22 mouse cellular contexts compared by ENCODE assay signal in genomic region chr4:130085246-130085820, GRCm38 (mm10). TPM values are rescaled to one million over a fixed set of nuclear protein-coding genes. Genes with fewer than 3 reads are reported as not detected.
DNase-seq lines count a peak whose midpoint lies in the region; ATAC-seq and TF ChIP-seq lines count a peak whose summit lies in the region.
"Had no signal": no experiment of that assay in that cellular context is flagged by ENCODE, and none has a peak within 500 bp of the region (broad histone marks: within the 10 kb centered on the region; RNA-seq: fewer than 3 reads in every experiment).

No protein-coding gene starts in this region.

- TF ChIP-seq POLR2A in thymus, adult 2 months (IDR thresholded peaks at IDR 0.05; ENCODE audit: control insufficient read depth, extremely low read depth, insufficient read depth, low read length, poor library complexity): no peak

- H3K9ac ChIP-seq in forebrain, embryonic 13.5 days: peak overlapping the region; percentile 21; the same call in 1 of the 2 replicates
- H3K9ac ChIP-seq in forebrain, embryonic 11.5 days (ENCODE audit: low read length): no peak overlapping the region
- 0 out of 2 replicates have a peak overlapping the region, but pooled peaks have one; percentile 27 for H3K9ac ChIP-seq in limb, embryonic 12.5 days (replicated peaks)
- no peak overlapping the region for H3K9ac ChIP-seq in limb, embryonic 15.5 days
- H3K9ac ChIP-seq: embryonic facial prominence, embryonic 12.5 days; forebrain, embryonic 12.5 days; heart, embryonic 15.5 days; liver, embryonic 15.5 days; neural tube, embryonic 15.5 days had no signal

- DNase-seq in forebrain, embryonic 11.5 days (ENCODE audit: low spot score): no peak
- no peak for DNase-seq in limb, embryonic 10.5 days (ENCODE audit: low spot score)
- peak; percentile 68 for DNase-seq in cerebellum, adult 9-11 months
- no peak for DNase-seq in thymus, adult 2 months
- DNase-seq in spleen, adult 12 weeks (ENCODE audit: low spot score): no peak
- DNase-seq: kidney, adult 11 months; thymus, adult 18-20 months; thymus, postnatal 4 days had no signal

- H3K27me3 ChIP-seq in forebrain, embryonic 13.5 days: peaks cover 14% of the 10 kb centered on the region
- peaks cover 2% of the 10 kb centered on the region; the same call in 1 of the 2 replicates for H3K27me3 ChIP-seq in forebrain, embryonic 11.5 days (ENCODE audit: control insufficient read depth, insufficient read depth, low read length)
- H3K27me3 ChIP-seq in limb, embryonic 12.5 days: peaks cover 50% of the 10 kb centered on the region
- peaks cover 78% of the 10 kb centered on the region for H3K27me3 ChIP-seq in limb, embryonic 10.5 days (ENCODE audit: low read depth, poor library complexity, severe bottlenecking)
- H3K27me3 ChIP-seq in limb, embryonic 15.5 days: peaks cover 13% of the 10 kb centered on the region
- no peaks in the 10 kb centered on the region for H3K27me3 ChIP-seq in thymus, adult 2 months (ENCODE audit: control insufficient read depth, insufficient read depth, low read length)

- no peak overlapping the region for H3K27ac ChIP-seq in forebrain, embryonic 13.5 days
- H3K27ac ChIP-seq in forebrain, embryonic 11.5 days (ENCODE audit: low read depth, low read length): no peak overlapping the region
- no peak overlapping the region for H3K27ac ChIP-seq in limb, embryonic 12.5 days
- H3K27ac ChIP-seq in limb, embryonic 10.5 days: no peak overlapping the region
- H3K27ac ChIP-seq in limb, embryonic 15.5 days: peak overlapping the region; percentile 39; the same call in 1 of the 2 replicates
- H3K27ac ChIP-seq in thymus, adult 2 months (ENCODE audit: control insufficient read depth, insufficient read depth, low read length): no peak overlapping the region
- H3K27ac ChIP-seq: embryonic facial prominence, embryonic 12.5 days; forebrain, embryonic 12.5 days; heart, adult 2 months; heart, embryonic 15.5 days; kidney, postnatal 0 days; liver, embryonic 15.5 days; macrophage; neural tube, embryonic 15.5 days had no signal

- H3K4me2 ChIP-seq in forebrain, embryonic 13.5 days: no peak overlapping the region
- H3K4me2 ChIP-seq in forebrain, embryonic 11.5 days (ENCODE audit: low read depth, low read length, severe bottlenecking): no peak overlapping the region
- H3K4me2 ChIP-seq in limb, embryonic 12.5 days: no peak overlapping the region
- H3K4me2 ChIP-seq in limb, embryonic 15.5 days: no peak overlapping the region
- H3K4me2 ChIP-seq: embryonic facial prominence, embryonic 12.5 days; forebrain, embryonic 12.5 days; heart, embryonic 15.5 days; liver, embryonic 15.5 days; midbrain, embryonic 11.5 days; neural tube, embryonic 15.5 days had no signal

- WGBS in forebrain, embryonic 13.5 days: 65% methylated on average over 12 of the region's 12 CpGs
- 72% methylated on average over 12 of the region's 12 CpGs for WGBS in forebrain, embryonic 11.5 days
- 54% methylated on average over 12 of the region's 12 CpGs for WGBS in limb, embryonic 12.5 days
- 72% methylated on average over 12 of the region's 12 CpGs for WGBS in limb, embryonic 10.5 days
- 59% methylated on average over 12 of the region's 12 CpGs for WGBS in limb, embryonic 15.5 days
- 88% methylated on average over 12 of the region's 12 CpGs for WGBS in thymus, adult 2 months

- no peaks in the 10 kb centered on the region for H3K36me3 ChIP-seq in forebrain, embryonic 13.5 days (ENCODE audit: poor library complexity, severe bottlenecking)
- H3K36me3 ChIP-seq in forebrain, embryonic 11.5 days (ENCODE audit: control insufficient read depth, insufficient read depth, low read length): no peaks in the 10 kb centered on the region
- no peaks in the 10 kb centered on the region for H3K36me3 ChIP-seq in limb, embryonic 12.5 days
- H3K36me3 ChIP-seq in limb, embryonic 10.5 days: no peaks in the 10 kb centered on the region
- peaks cover 30% of the 10 kb centered on the region for H3K36me3 ChIP-seq in limb, embryonic 15.5 days
- no peaks in the 10 kb centered on the region for H3K36me3 ChIP-seq in thymus, adult 2 months (ENCODE audit: control insufficient read depth, insufficient read depth, low read length)
- H3K36me3 ChIP-seq: embryonic facial prominence, embryonic 12.5 days; forebrain, embryonic 12.5 days; G1E; heart, embryonic 15.5 days; liver, embryonic 15.5 days; neural tube, embryonic 15.5 days had no signal

- ATAC-seq in forebrain, embryonic 13.5 days: no peak
- no peak for ATAC-seq in forebrain, embryonic 11.5 days (replicated peaks; ENCODE audit: low FRiP score)
- no peak for ATAC-seq in limb, embryonic 12.5 days (ENCODE audit: insufficient number of reproducible peaks, insufficient read depth, low FRiP score, low TSS enrichment, low read depth)
- no peak for ATAC-seq in limb, embryonic 15.5 days (ENCODE audit: insufficient number of reproducible peaks, low FRiP score, low TSS enrichment, low read depth)
- ATAC-seq: hindbrain, embryonic 16.5 days had no signal

- TF ChIP-seq CTCF in thymus, adult 2 months (IDR thresholded peaks at IDR 0.05; ENCODE audit: borderline replicate concordance, control insufficient read depth, extremely low read depth, insufficient read depth, low read length, poor library complexity): no peak

- peaks cover 28% of the 10 kb centered on the region for H3K4me1 ChIP-seq in forebrain, embryonic 13.5 days
- H3K4me1 ChIP-seq in forebrain, embryonic 11.5 days (replicated peaks; ENCODE audit: control insufficient read depth, insufficient read depth, low read length): no peaks in the 10 kb centered on the region; the same call in 1 of the 2 replicates
- H3K4me1 ChIP-seq in limb, embryonic 12.5 days (replicated peaks): peaks cover 20% of the 10 kb centered on the region
- H3K4me1 ChIP-seq in limb, embryonic 10.5 days: peaks cover 21% of the 10 kb centered on the region
- peaks cover 48% of the 10 kb centered on the region for H3K4me1 ChIP-seq in limb, embryonic 15.5 days
- peaks cover 11% of the 10 kb centered on the region for H3K4me1 ChIP-seq in thymus, adult 2 months (replicated peaks; ENCODE audit: control insufficient read depth, insufficient read depth, low read length)
- H3K4me1 ChIP-seq: liver, embryonic 15.5 days had no signal

- H3K4me3 ChIP-seq in forebrain, embryonic 13.5 days: no peak overlapping the region
- H3K4me3 ChIP-seq in forebrain, embryonic 11.5 days (ENCODE audit: low read depth, low read length): no peak overlapping the region
- H3K4me3 ChIP-seq in limb, embryonic 12.5 days (replicated peaks): no peak overlapping the region
- H3K4me3 ChIP-seq in limb, embryonic 10.5 days: no peak overlapping the region
- H3K4me3 ChIP-seq in limb, embryonic 15.5 days: no peak overlapping the region
- H3K4me3 ChIP-seq in thymus, adult 2 months (ENCODE audit: control insufficient read depth, insufficient read depth, low read length): no peak overlapping the region
- H3K4me3 ChIP-seq: embryonic facial prominence, embryonic 12.5 days; forebrain, embryonic 12.5 days; heart, adult 2 months; heart, embryonic 15.5 days; liver, embryonic 15.5 days; neural tube, embryonic 15.5 days had no signal

- no peaks in the 10 kb centered on the region for H3K9me3 ChIP-seq in forebrain, embryonic 13.5 days (replicated peaks)
- no peaks in the 10 kb centered on the region for H3K9me3 ChIP-seq in forebrain, embryonic 11.5 days (ENCODE audit: control insufficient read depth, low read length)
- H3K9me3 ChIP-seq in limb, embryonic 12.5 days: no peaks in the 10 kb centered on the region
- no peaks in the 10 kb centered on the region for H3K9me3 ChIP-seq in limb, embryonic 10.5 days (replicated peaks)
- no peaks in the 10 kb centered on the region for H3K9me3 ChIP-seq in limb, embryonic 15.5 days
- H3K9me3 ChIP-seq: embryonic facial prominence, embryonic 12.5 days; forebrain, embryonic 12.5 days; G1E; heart, embryonic 15.5 days; liver, embryonic 15.5 days; neural tube, embryonic 15.5 days had no signal

RNA-seq across cellular contexts. Expression of gene Pef1, which starts 17.0 kb away (rescaled TPM):
- polyA plus RNA-seq in forebrain, embryonic 13.5 days (2015; fragmentation: Nextera tagmentation; extraction: Ambion mirVana): 68.0 and 68.4 TPM in 2 replicates
- 62.7 and 75.8 TPM in 2 replicates for polyA plus RNA-seq in forebrain, embryonic 11.5 days (2014; fragmentation: Nextera tagmentation; extraction: Ambion mirVana)
- 64.6 and 64.7 TPM in 2 replicates for polyA plus RNA-seq in limb, embryonic 12.5 days (2016; fragmentation: Nextera tagmentation; extraction: Ambion mirVana)
- polyA plus RNA-seq in limb, embryonic 10.5 days (2016; fragmentation: Nextera tagmentation; extraction: Ambion mirVana): 71.4 and 73.4 TPM in 2 replicates
- 68.1 and 75.1 TPM in 2 replicates for polyA plus RNA-seq in limb, embryonic 15.5 days (2015; fragmentation: Nextera tagmentation; extraction: Ambion mirVana)
- polyA plus RNA-seq in thymus, adult 2 months (2012; rRNA removed): 103 and 105 TPM in 2 replicates

RNA-seq across cellular contexts. Expression of gene Col16a1, which starts 37.7 kb away (rescaled TPM):
- 2.5 and 2.9 TPM in 2 replicates for polyA plus RNA-seq in forebrain, embryonic 13.5 days (2015; fragmentation: Nextera tagmentation; extraction: Ambion mirVana)
- polyA plus RNA-seq in forebrain, embryonic 11.5 days (2014; fragmentation: Nextera tagmentation; extraction: Ambion mirVana): 5.9 and 6.3 TPM in 2 replicates
- polyA plus RNA-seq in limb, embryonic 12.5 days (2016; fragmentation: Nextera tagmentation; extraction: Ambion mirVana): 24.2 and 30.9 TPM in 2 replicates
- 3.9 and 10.2 TPM in 2 replicates for polyA plus RNA-seq in limb, embryonic 10.5 days (2016; fragmentation: Nextera tagmentation; extraction: Ambion mirVana)
- 175 and 199 TPM in 2 replicates for polyA plus RNA-seq in limb, embryonic 15.5 days (2015; fragmentation: Nextera tagmentation; extraction: Ambion mirVana)
- polyA plus RNA-seq in thymus, adult 2 months (2012; rRNA removed): 2.6 and 4.4 TPM in 2 replicates
- polyA plus RNA-seq: G1E, macrophage had no signal

RNA-seq across cellular contexts. Expression of gene Hcrtr1, which starts 53.8 kb away (rescaled TPM):
- polyA plus RNA-seq in forebrain, embryonic 13.5 days (2015; fragmentation: Nextera tagmentation; extraction: Ambion mirVana): 0.13 TPM in 1 of 2 replicates, not detected in the other
- 0.27 and 0.28 TPM in 2 replicates for polyA plus RNA-seq in forebrain, embryonic 11.5 days (2014; fragmentation: Nextera tagmentation; extraction: Ambion mirVana)
- not detected in 2 replicates for polyA plus RNA-seq in limb, embryonic 12.5 days (2016; fragmentation: Nextera tagmentation; extraction: Ambion mirVana)
- 0.18 TPM in 1 of 2 replicates, not detected in the other for polyA plus RNA-seq in limb, embryonic 10.5 days (2016; fragmentation: Nextera tagmentation; extraction: Ambion mirVana)
- polyA plus RNA-seq in limb, embryonic 15.5 days (2015; fragmentation: Nextera tagmentation; extraction: Ambion mirVana): 0.10 and 0.12 TPM in 2 replicates
- 0.30 and 1.1 TPM in 2 replicates for polyA plus RNA-seq in thymus, adult 2 months (2012; rRNA removed)
- polyA plus RNA-seq: G1E; heart, embryonic 15.5 days; liver, embryonic 15.5 days; macrophage had no signal

Comparison
In these comparisons a context has a peak if more than half of its experiments do, and no peak if none do; other contexts are left out.
1. H3K9ac ChIP-seq: peak in forebrain, embryonic 13.5 days (single experiment) and limb, embryonic 12.5 days (single experiment); none in forebrain, embryonic 11.5 days (single experiment) and limb, embryonic 15.5 days (single experiment).